Mouse (Mus musculus): ENCODE measurements around the gene Dixdc1.

Dixdc1 gene

GRCm38 (mm10) chr9:50698418-50699409, 40.6 kb downstream of the Dixdc1 start:
- DNase-seq: peak; percentile 54

GRCm38 (mm10) chr9:50697706-50698041, 41.6 kb downstream of the Dixdc1 start:
- peak; percentile 89 for DNase-seq

GRCm38 (mm10) chr9:50696851-50697705, 42.2 kb downstream of the Dixdc1 start:
- peak; percentile 60 for DNase-seq

GRCm38 (mm10) chr9:50695153-50695552, 44.2 kb downstream of the Dixdc1 start:
- no peak for DNase-seq

GRCm38 (mm10) chr9:50693631-50694030, 45.7 kb downstream of the Dixdc1 start:
- DNase-seq: peak; percentile 73

- peak; percentile 35 for DNase-seq
These were observed 46.4 kb downstream of the Dixdc1 start for GRCm38 (mm10) chr9:50692626-50693580.

- no peak for DNase-seq
These were observed 52.3 kb downstream of the Dixdc1 start for GRCm38 (mm10) chr9:50686866-50687652.

- no peak for DNase-seq
These were observed 57.6 kb downstream of the Dixdc1 start for GRCm38 (mm10) chr9:50681727-50682126.

- DNase-seq: no peak
These were observed 59.9 kb downstream of the Dixdc1 start for GRCm38 (mm10) chr9:50679406-50679805.

- no peak for DNase-seq
These were observed 64.5 kb downstream of the Dixdc1 start for GRCm38 (mm10) chr9:50674771-50675170.

- peak; percentile 66 for DNase-seq
These were observed 68.6 kb downstream of the Dixdc1 start for GRCm38 (mm10) chr9:50670690-50671089.

- DNase-seq: no peak
These were observed 71.5 kb downstream of the Dixdc1 start for GRCm38 (mm10) chr9:50667579-50668498.

- DNase-seq: no peak
These were observed 72.9 kb downstream of the Dixdc1 start for GRCm38 (mm10) chr9:50666442-50666841.

GRCm38 (mm10) chr9:50664826-50665225, 74.5 kb downstream of the Dixdc1 start:
- no peak for DNase-seq

GRCm38 (mm10) chr9:50660431-50660830, 78.9 kb downstream of the Dixdc1 start:
- DNase-seq: peak; percentile 42

- peak; percentile 95 for DNase-seq
These were observed 79.7 kb downstream of the Dixdc1 start, which contains the start of gene Dlat for GRCm38 (mm10) chr9:50659392-50660217. Dlat (minus strand) TSS chr9:50659780.

GRCm38 (mm10) chr9:50658941-50659388, 80.4 kb downstream of the Dixdc1 start:
- DNase-seq: no peak

GRCm38 (mm10) chr9:50658391-50658790, 80.9 kb downstream of the Dixdc1 start:
- DNase-seq: peak; percentile 5

- no peak for DNase-seq
These were observed 88.8 kb downstream of the Dixdc1 start for GRCm38 (mm10) chr9:50650503-50650902.

Measured in embryo, embryonic 11 days (tissue).